Mouse (Mus musculus) heart, embryonic 10.5 days (tissue): ENCODE results near the gene Rpl9-ps1. TPM values are rescaled to one million over a fixed set of nuclear protein-coding genes. Genes with fewer than 3 reads are reported as not detected.

Source experiments
- DNase-seq: peaks from one replicate; pipeline ENCODE4 v3.0.0-alpha.2; 2017; ENCODE audit warnings: low spot score
- H3K27ac ChIP-seq: fragments of 300-500 bp; sonication (generic); 2 replicates; pipeline ENCODE4 v1.5.1; 2016; ENCODE audit warnings: mild to moderate bottlenecking
- H3K27me3 ChIP-seq: fragments of 300-500 bp; sonication (generic); 2 replicates; pipeline ENCODE4 v1.6.1; 2016; ENCODE audit warnings: mild to moderate bottlenecking; ENCODE audit not compliant: poor library complexity, insufficient read depth, severe bottlenecking
- H3K36me3 ChIP-seq: fragments of 300-500 bp; sonication (generic); 2 replicates; pipeline ENCODE4 v1.6.1; 2016; ENCODE audit warnings: mild to moderate bottlenecking, moderate library complexity
- H3K4me1 ChIP-seq: fragments of 300-500 bp; sonication (generic); 2 replicates; pipeline ENCODE4 v1.6.1; 2016; ENCODE audit warnings: mild to moderate bottlenecking
- H3K4me3 ChIP-seq: fragments of 300-500 bp; sonication (generic); 2 replicates; pipeline ENCODE4 v1.5.1; 2016; ENCODE audit warnings: mild to moderate bottlenecking, moderate library complexity
- H3K9me3 ChIP-seq: fragments of 300-500 bp; sonication (generic); 2 replicates; pipeline ENCODE4 v1.6.1; 2016; ENCODE audit warnings: mild to moderate bottlenecking, moderate library complexity
- WGBS: fragments of 180-500 bp; shearing (Covaris S2); methylation state at CpG from one replicate; pipeline ENCODE4 v1.1.7; 2016; 5-methylcytosine and 5-hydroxymethylcytosine counted together
- polyA plus RNA-seq: library from polyadenylated mRNA; unstranded; fragments of >200 nt; fragmentation: Nextera tagmentation; extraction: Ambion mirVana; gene quantifications from 2 replicates; pipeline ENCODE4 v1.2.1, GENCODE M21; 2016

The Rpl9-ps1 gene
- not detected in 2 replicates for polyA plus RNA-seq

- 88% methylated on average over 1 of the region's 1 CpGs for WGBS
- Histone ChIP-seq H3K36me3 (no peaks in the 10 kb centered on the region), H3K27me3 (no peaks in the 10 kb centered on the region), H3K4me1 (no peaks in the 10 kb centered on the region), H3K27ac (no peak within 1 kb of the TSS), H3K4me3 (no peak within 1 kb of the TSS), H3K9me3 (no peaks in the 10 kb centered on the region)
- no peak for DNase-seq
Observed at GRCm38 (mm10) chr11:83645521-83645920, at the start of gene Rpl9-ps1. TSS of gene Rpl9-ps1 (minus strand) at chr11:83645621.

GRCm38 (mm10) chr11:83692008-83692407 is 46.6 kb upstream of the Rpl9-ps1 start:
- no peaks in the 10 kb centered on the region for H3K27me3 ChIP-seq
- H3K4me3 ChIP-seq = no peak overlapping the region
- WGBS = 45% methylated on average over 1 of the region's 1 CpGs

GRCm38 (mm10) chr11:83689918-83690317 is 44.5 kb upstream of the Rpl9-ps1 start:
- WGBS = 70% methylated on average over 1 of the region's 1 CpGs
- Histone ChIP-seq H3K27ac (no peak overlapping the region), H3K36me3 (no peaks in the 10 kb centered on the region), H3K27me3 (no peaks in the 10 kb centered on the region), H3K9me3 (no peaks in the 10 kb centered on the region), H3K4me1 (no peaks in the 10 kb centered on the region), H3K4me3 (no peak overlapping the region)
- no peak for DNase-seq

More at GRCm38 (mm10) chr11:83692008-83692407, 46.6 kb upstream of the Rpl9-ps1 start:
- Histone ChIP-seq H3K27ac (no peak overlapping the region), H3K36me3 (no peaks in the 10 kb centered on the region), H3K4me1 (no peaks in the 10 kb centered on the region), H3K9me3 (no peaks in the 10 kb centered on the region)
- no peak for DNase-seq

GRCm38 (mm10) chr11:83675665-83676064 is 30.2 kb upstream of the Rpl9-ps1 start:
- no peaks in the 10 kb centered on the region for H3K27me3 ChIP-seq
- no peaks in the 10 kb centered on the region for H3K4me1 ChIP-seq
- H3K27ac ChIP-seq = no peak overlapping the region
- 85% methylated on average over 1 of the region's 1 CpGs for WGBS
- no peak overlapping the region for H3K4me3 ChIP-seq
- no peaks in the 10 kb centered on the region for H3K36me3 ChIP-seq
- DNase-seq = no peak
- no peaks in the 10 kb centered on the region for H3K9me3 ChIP-seq

- Histone ChIP-seq H3K36me3 (no peaks in the 10 kb centered on the region), H3K27ac (no peak overlapping the region), H3K4me1 (no peaks in the 10 kb centered on the region), H3K9me3 (no peaks in the 10 kb centered on the region), H3K27me3 (no peaks in the 10 kb centered on the region), H3K4me3 (no peak overlapping the region)
- no peak for DNase-seq
Observed at GRCm38 (mm10) chr11:83671743-83672142, 26.3 kb upstream of the Rpl9-ps1 start.

GRCm38 (mm10) chr11:83663532-83663931 is 18.1 kb upstream of the Rpl9-ps1 start:
- Histone ChIP-seq H3K4me1 (no peaks in the 10 kb centered on the region), H3K9me3 (no peaks in the 10 kb centered on the region), H3K27ac (no peak overlapping the region), H3K4me3 (no peak overlapping the region), H3K36me3 (no peaks in the 10 kb centered on the region), H3K27me3 (no peaks in the 10 kb centered on the region)
- 78% methylated on average over 5 of the region's 5 CpGs for WGBS
- no peak for DNase-seq

GRCm38 (mm10) chr11:83662204-83662603 is 16.8 kb upstream of the Rpl9-ps1 start, which contains the start of gene Ccl4:
TSS of gene Ccl4 (plus strand) at chr11:83662584.
- WGBS = 72% methylated on average over 6 of the region's 6 CpGs
- DNase-seq = no peak
- Histone ChIP-seq H3K36me3 (no peaks in the 10 kb centered on the region), H3K4me3 (no peak within 1 kb of the TSS), H3K27me3 (no peaks in the 10 kb centered on the region), H3K4me1 (no peaks in the 10 kb centered on the region), H3K27ac (no peak within 1 kb of the TSS), H3K9me3 (no peaks in the 10 kb centered on the region)

- H3K4me3 ChIP-seq = no peak overlapping the region
- DNase-seq = no peak
- H3K27ac ChIP-seq = no peak overlapping the region
- WGBS = 77% methylated on average over 6 of the region's 6 CpGs
- no peaks in the 10 kb centered on the region for H3K9me3 ChIP-seq
- no peaks in the 10 kb centered on the region for H3K27me3 ChIP-seq
- no peaks in the 10 kb centered on the region for H3K36me3 ChIP-seq
- peaks cover under 1% of the 10 kb centered on the region; the same call in 1 of the 2 replicates for H3K4me1 ChIP-seq
Observed at GRCm38 (mm10) chr11:83658797-83659196, 13.4 kb upstream of the Rpl9-ps1 start.

- no peaks in the 10 kb centered on the region for H3K36me3 ChIP-seq
- WGBS = 81% methylated on average over 3 of the region's 3 CpGs
- no peaks in the 10 kb centered on the region for H3K27me3 ChIP-seq
- DNase-seq = no peak
- H3K9me3 ChIP-seq = no peaks in the 10 kb centered on the region
- H3K4me3 ChIP-seq = no peak overlapping the region
- H3K27ac ChIP-seq = no peak overlapping the region
- peaks cover 6% of the 10 kb centered on the region; the same call in 1 of the 2 replicates for H3K4me1 ChIP-seq
Observed at GRCm38 (mm10) chr11:83657508-83657907, 12.1 kb upstream of the Rpl9-ps1 start.

GRCm38 (mm10) chr11:83654606-83655005 is 9.2 kb upstream of the Rpl9-ps1 start:
- no peak for DNase-seq
- WGBS = 71% methylated on average over 8 of the region's 8 CpGs
- peaks cover 6% of the 10 kb centered on the region; the same call in 1 of the 2 replicates for H3K4me1 ChIP-seq

GRCm38 (mm10) chr11:83649305-83649841 is 4.0 kb upstream of the Rpl9-ps1 start, which contains the start of gene Ccl3:
TSS of gene Ccl3 (minus strand) at chr11:83649355.
- 72% methylated on average over 8 of the region's 8 CpGs for whole genome bisulfite sequencing
- Histone ChIP-seq H3K4me3 (no peak within 1 kb of the TSS), H3K27me3 (no peaks in the 10 kb centered on the region), H3K27ac (no peak within 1 kb of the TSS), H3K36me3 (no peaks in the 10 kb centered on the region), H3K9me3 (no peaks in the 10 kb centered on the region), H3K4me1 (peaks cover 6% of the 10 kb centered on the region; the same call in 1 of the 2 replicates)
- DNase-seq = no peak

More at GRCm38 (mm10) chr11:83654606-83655005, 9.2 kb upstream of the Rpl9-ps1 start:
- H3K9me3 ChIP-seq = no peaks in the 10 kb centered on the region
- H3K36me3 ChIP-seq = no peaks in the 10 kb centered on the region
- no peak overlapping the region for H3K4me3 ChIP-seq
- H3K27ac ChIP-seq = no peak overlapping the region
- H3K27me3 ChIP-seq = no peaks in the 10 kb centered on the region

- Histone ChIP-seq H3K27ac (no peak overlapping the region), H3K27me3 (no peaks in the 10 kb centered on the region), H3K4me3 (no peak overlapping the region), H3K4me1 (no peaks in the 10 kb centered on the region), H3K36me3 (no peaks in the 10 kb centered on the region), H3K9me3 (no peaks in the 10 kb centered on the region)
- 92% methylated on average over 6 of the region's 6 CpGs for WGBS
- no peak for DNase-seq
Observed at GRCm38 (mm10) chr11:83646356-83647149, 1.1 kb upstream of the Rpl9-ps1 start.

- Histone ChIP-seq H3K9me3 (no peaks in the 10 kb centered on the region), H3K36me3 (no peaks in the 10 kb centered on the region), H3K27me3 (no peaks in the 10 kb centered on the region), H3K4me1 (peaks cover 3% of the 10 kb centered on the region; the same call in 1 of the 2 replicates), H3K27ac (no peak overlapping the region), H3K4me3 (no peak overlapping the region)
- DNase-seq = no peak
- WGBS = 49% methylated on average over 2 of the region's 2 CpGs
Observed at GRCm38 (mm10) chr11:83641216-83641615, 4.2 kb downstream of the Rpl9-ps1 start.
